Mouse (Mus musculus) naive thymus-derived CD4-positive, alpha-beta T cell, adult 2 months (primary cell): ENCODE measurements around the gene Celf2.

Source experiments
- DNase-seq: peaks from one replicate; pipeline ENCODE4 v3.0.0-alpha.2; 2011; ENCODE audit warnings: low read depth

The Celf2 gene

GRCm38 (mm10) chr2:6549251-6549650 is 960.1 kb downstream of the Celf2 start:
- no peak for DNase-seq

- no peak for DNase-seq
Measured at GRCm38 (mm10) chr2:6547139-6547664, 962.2 kb downstream of the Celf2 start.

- no peak for DNase-seq
Measured at GRCm38 (mm10) chr2:6546462-6547138, 962.8 kb downstream of the Celf2 start.

GRCm38 (mm10) chr2:6545127-6545931 is 964.0 kb downstream of the Celf2 start:
- no peak for DNase-seq

- DNase-seq, result no peak
Measured at GRCm38 (mm10) chr2:6543650-6544049, 965.7 kb downstream of the Celf2 start.

GRCm38 (mm10) chr2:6542556-6543180 is 966.7 kb downstream of the Celf2 start:
- DNase-seq, result no peak

GRCm38 (mm10) chr2:6540825-6541224 is 968.5 kb downstream of the Celf2 start:
- no peak for DNase-seq

GRCm38 (mm10) chr2:6540092-6540491 is 969.3 kb downstream of the Celf2 start:
- no peak for DNase-seq

- no peak for DNase-seq
Measured at GRCm38 (mm10) chr2:6538500-6538899, 970.9 kb downstream of the Celf2 start.

- no peak for DNase-seq
Measured at GRCm38 (mm10) chr2:6538031-6538430, 971.3 kb downstream of the Celf2 start.

- no peak for DNase-seq
Measured at GRCm38 (mm10) chr2:6537326-6537725, 972.0 kb downstream of the Celf2 start.

GRCm38 (mm10) chr2:6536372-6536771 is 973.0 kb downstream of the Celf2 start:
- DNase-seq, result no peak

- no peak for DNase-seq
Measured at GRCm38 (mm10) chr2:6532341-6532740, 977.0 kb downstream of the Celf2 start.

GRCm38 (mm10) chr2:6528076-6528475 is 981.3 kb downstream of the Celf2 start:
- no peak for DNase-seq

GRCm38 (mm10) chr2:6526825-6527224 is 982.5 kb downstream of the Celf2 start:
- DNase-seq, result no peak

GRCm38 (mm10) chr2:6526311-6526710 is 983.1 kb downstream of the Celf2 start:
- no peak for DNase-seq

GRCm38 (mm10) chr2:6523924-6524300 is 985.5 kb downstream of the Celf2 start:
- DNase-seq, result no peak

GRCm38 (mm10) chr2:6523261-6523923 is 986.0 kb downstream of the Celf2 start:
- no peak for DNase-seq

GRCm38 (mm10) chr2:6522411-6522810 is 987.0 kb downstream of the Celf2 start:
- DNase-seq, result no peak

GRCm38 (mm10) chr2:6513176-6513575 is 996.2 kb downstream of the Celf2 start:
- DNase-seq, result no peak

- no peak for DNase-seq
Measured at GRCm38 (mm10) chr2:6507071-6507470, 1002.3 kb downstream of the Celf2 start.
